Mouse (Mus musculus): Measurements from ENCODE around the gene Iars. TPM values are rescaled to one million over a fixed set of nuclear protein-coding genes. Genes with fewer than 3 reads are reported as not detected.

Gene Iars
- total and polyA plus RNA-seq, 2 experiments from 2014 or later: 21.0 to 57.3 TPM

- Histone ChIP-seq H3K9me3 (ENCODE audit: low read length) (no peaks in the 10 kb centered on the region), H3K36me3 (ENCODE audit: insufficient read depth) (peaks cover 24% of the 10 kb centered on the region), H3K9ac (no peak overlapping the region), H3K27ac (ENCODE audit: low read depth, low read length) (no peak overlapping the region), H3K4me2 (ENCODE audit: low read depth) (no peak overlapping the region), H3K27me3 (ENCODE audit: insufficient read depth, low read length) (no peaks in the 10 kb centered on the region), H3K4me1 (ENCODE audit: insufficient read depth) (no peaks in the 10 kb centered on the region), H3K4me3 (ENCODE audit: low read depth, low read length) (no peak overlapping the region)
- DNase-seq (no peak), ATAC-seq (no peak)
- TF ChIP-seq CTCF (IDR thresholded peaks at IDR 0.05; ENCODE audit: low read depth): no peak
- 94% methylated on average over 2 of the region's 2 CpGs for WGBS
Observed at GRCm38 (mm10) chr13:49738011-49738410, 56.1 kb downstream of the Iars start.

GRCm38 (mm10) chr13:49741285-49742040 is 59.6 kb downstream of the Iars start:
- 91% methylated on average over 16 of the region's 16 CpGs for WGBS
- H3K27me3 ChIP-seq (ENCODE audit: insufficient read depth, low read length): no peaks in the 10 kb centered on the region
- no peaks in the 10 kb centered on the region for H3K9me3 ChIP-seq (ENCODE audit: low read length)
- DNase-seq (no peak), ATAC-seq (no peak)
- H3K4me1 ChIP-seq (ENCODE audit: insufficient read depth): no peaks in the 10 kb centered on the region
- H3K9ac ChIP-seq: no peak overlapping the region
- no peaks in the 10 kb centered on the region for H3K36me3 ChIP-seq (ENCODE audit: insufficient read depth)
- TF ChIP-seq CTCF (IDR thresholded peaks at IDR 0.05; ENCODE audit: low read depth): no peak
- H3K4me3 ChIP-seq (ENCODE audit: low read depth, low read length): no peak overlapping the region
- H3K4me2 ChIP-seq (ENCODE audit: low read depth): no peak overlapping the region
- no peak overlapping the region for H3K27ac ChIP-seq (ENCODE audit: low read depth, low read length)

- Histone ChIP-seq H3K4me3 (ENCODE audit: low read depth, low read length) (no peak overlapping the region), H3K27me3 (ENCODE audit: insufficient read depth, low read length) (no peaks in the 10 kb centered on the region), H3K4me2 (ENCODE audit: low read depth) (no peak overlapping the region), H3K4me1 (ENCODE audit: insufficient read depth) (no peaks in the 10 kb centered on the region), H3K9me3 (ENCODE audit: low read length) (no peaks in the 10 kb centered on the region), H3K27ac (ENCODE audit: low read depth, low read length) (no peak overlapping the region), H3K36me3 (ENCODE audit: insufficient read depth) (no peaks in the 10 kb centered on the region), H3K9ac (no peak overlapping the region)
- no peak for TF ChIP-seq CTCF (IDR thresholded peaks at IDR 0.05; ENCODE audit: low read depth)
- no peak for ATAC-seq
- DNase-seq: no peak
- 89% methylated on average over 9 of the region's 9 CpGs for WGBS
Observed at GRCm38 (mm10) chr13:49756591-49756990, 74.7 kb downstream of the Iars start.

GRCm38 (mm10) chr13:49757966-49758365 is 76.1 kb downstream of the Iars start:
- Histone ChIP-seq H3K4me3 (ENCODE audit: low read depth, low read length) (no peak overlapping the region), H3K9me3 (ENCODE audit: low read length) (no peaks in the 10 kb centered on the region), H3K27me3 (ENCODE audit: insufficient read depth, low read length) (no peaks in the 10 kb centered on the region), H3K4me2 (ENCODE audit: low read depth) (no peak overlapping the region), H3K9ac (no peak overlapping the region), H3K4me1 (ENCODE audit: insufficient read depth) (no peaks in the 10 kb centered on the region), H3K36me3 (ENCODE audit: insufficient read depth) (no peaks in the 10 kb centered on the region), H3K27ac (ENCODE audit: low read depth, low read length) (no peak overlapping the region)
- WGBS: 85% methylated on average over 4 of the region's 4 CpGs
- no peak for TF ChIP-seq CTCF (IDR thresholded peaks at IDR 0.05; ENCODE audit: low read depth)
- DNase-seq (no peak), ATAC-seq (no peak)

GRCm38 (mm10) chr13:49760675-49761074 is 78.8 kb downstream of the Iars start:
- H3K9me3 ChIP-seq (ENCODE audit: low read length): no peaks in the 10 kb centered on the region
- WGBS: 64% methylated on average over 1 of the region's 1 CpGs
- no peak for TF ChIP-seq CTCF (IDR thresholded peaks at IDR 0.05; ENCODE audit: low read depth)
- H3K27me3 ChIP-seq (ENCODE audit: insufficient read depth, low read length): no peaks in the 10 kb centered on the region
- H3K36me3 ChIP-seq (ENCODE audit: insufficient read depth): no peaks in the 10 kb centered on the region
- ATAC-seq (no peak), DNase-seq (no peak)
- no peak overlapping the region for H3K9ac ChIP-seq
- no peak overlapping the region for H3K27ac ChIP-seq (ENCODE audit: low read depth, low read length)
- H3K4me3 ChIP-seq (ENCODE audit: low read depth, low read length): no peak overlapping the region
- H3K4me1 ChIP-seq (ENCODE audit: insufficient read depth): no peaks in the 10 kb centered on the region
- no peak overlapping the region for H3K4me2 ChIP-seq (ENCODE audit: low read depth)

- WGBS: 90% methylated on average over 14 of the region's 14 CpGs
Observed at GRCm38 (mm10) chr13:49762208-49762607, 80.3 kb downstream of the Iars start.

GRCm38 (mm10) chr13:49765306-49765705 is 83.4 kb downstream of the Iars start:
- ATAC-seq (no peak), DNase-seq (no peak)
- H3K4me2 ChIP-seq (ENCODE audit: low read depth): no peak overlapping the region
- WGBS: 86% methylated on average over 8 of the region's 8 CpGs
- no peak overlapping the region for H3K9ac ChIP-seq
- H3K36me3 ChIP-seq (ENCODE audit: insufficient read depth): no peaks in the 10 kb centered on the region
- no peak overlapping the region for H3K4me3 ChIP-seq (ENCODE audit: low read depth, low read length)
- no peaks in the 10 kb centered on the region for H3K27me3 ChIP-seq (ENCODE audit: insufficient read depth, low read length)
- H3K4me1 ChIP-seq (ENCODE audit: insufficient read depth): no peaks in the 10 kb centered on the region
- no peak for TF ChIP-seq CTCF (IDR thresholded peaks at IDR 0.05; ENCODE audit: low read depth)
- no peaks in the 10 kb centered on the region for H3K9me3 ChIP-seq (ENCODE audit: low read length)
- no peak overlapping the region for H3K27ac ChIP-seq (ENCODE audit: low read depth, low read length)

More at GRCm38 (mm10) chr13:49762208-49762607, 80.3 kb downstream of the Iars start:
- no peak overlapping the region for H3K4me3 ChIP-seq (ENCODE audit: low read depth, low read length)
- no peaks in the 10 kb centered on the region for H3K9me3 ChIP-seq (ENCODE audit: low read length)
- no peak overlapping the region for H3K9ac ChIP-seq
- H3K36me3 ChIP-seq (ENCODE audit: insufficient read depth): no peaks in the 10 kb centered on the region
- no peak for DNase-seq
- TF ChIP-seq CTCF (IDR thresholded peaks at IDR 0.05; ENCODE audit: low read depth): no peak
- no peak overlapping the region for H3K27ac ChIP-seq (ENCODE audit: low read depth, low read length)
- H3K27me3 ChIP-seq (ENCODE audit: insufficient read depth, low read length): no peaks in the 10 kb centered on the region
- no peak overlapping the region for H3K4me2 ChIP-seq (ENCODE audit: low read depth)
- no peaks in the 10 kb centered on the region for H3K4me1 ChIP-seq (ENCODE audit: insufficient read depth)
- no peak for ATAC-seq

All from forebrain, postnatal 0 days (tissue).